Mouse (Mus musculus) lung, postnatal 14 days (tissue): ENCODE measurements around the gene Cfc1.

Source experiments
- DNase-seq: peaks from one replicate; pipeline ENCODE4 v3.0.0; 2021

Gene Cfc1

DNA sequence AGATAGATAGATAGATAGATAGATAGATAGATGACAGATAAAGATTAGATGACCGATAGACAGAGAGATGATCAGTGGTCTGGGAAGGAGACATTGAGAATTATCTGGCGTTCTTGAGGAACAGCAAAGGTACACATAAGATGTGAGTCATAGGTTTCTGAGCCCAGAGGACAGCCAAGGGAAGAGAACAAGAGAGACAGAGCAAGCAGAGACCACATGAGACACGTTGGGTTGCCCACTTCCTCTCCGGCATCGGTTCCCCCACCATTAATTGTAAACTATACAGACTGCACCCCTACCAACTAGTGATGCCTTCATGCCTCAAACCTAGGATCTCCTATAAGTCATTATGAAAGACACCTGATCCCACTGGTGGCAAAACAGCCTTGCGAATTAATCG lies 18.8 kb downstream of the Cfc1 start:
- no peak for DNase-seq

DNA sequence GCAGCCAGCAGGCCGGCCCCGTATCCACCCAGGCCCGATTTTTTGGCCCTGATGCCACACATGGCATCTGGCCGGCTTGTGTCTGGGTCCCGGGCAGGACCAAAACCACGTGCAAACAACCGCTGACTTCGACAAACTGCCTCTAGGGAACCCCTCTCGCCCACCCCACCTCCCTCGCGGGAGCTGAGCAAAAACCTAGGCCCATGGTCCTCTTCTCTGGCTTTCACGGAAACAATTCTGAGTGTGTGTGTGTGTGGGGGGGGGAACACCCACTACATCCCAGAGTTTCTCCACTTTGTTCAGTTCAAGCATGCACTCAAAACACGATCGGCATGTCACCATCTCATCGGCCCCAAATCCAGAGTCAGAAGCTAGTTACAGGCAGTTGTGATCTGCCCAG lies 25.4 kb downstream of the Cfc1 start, which contains the start of gene Prss40:
Prss40 (minus strand) TSS at position 101 of the 400 bp plus-strand sequence.
- DNase-seq, result no peak

DNA sequence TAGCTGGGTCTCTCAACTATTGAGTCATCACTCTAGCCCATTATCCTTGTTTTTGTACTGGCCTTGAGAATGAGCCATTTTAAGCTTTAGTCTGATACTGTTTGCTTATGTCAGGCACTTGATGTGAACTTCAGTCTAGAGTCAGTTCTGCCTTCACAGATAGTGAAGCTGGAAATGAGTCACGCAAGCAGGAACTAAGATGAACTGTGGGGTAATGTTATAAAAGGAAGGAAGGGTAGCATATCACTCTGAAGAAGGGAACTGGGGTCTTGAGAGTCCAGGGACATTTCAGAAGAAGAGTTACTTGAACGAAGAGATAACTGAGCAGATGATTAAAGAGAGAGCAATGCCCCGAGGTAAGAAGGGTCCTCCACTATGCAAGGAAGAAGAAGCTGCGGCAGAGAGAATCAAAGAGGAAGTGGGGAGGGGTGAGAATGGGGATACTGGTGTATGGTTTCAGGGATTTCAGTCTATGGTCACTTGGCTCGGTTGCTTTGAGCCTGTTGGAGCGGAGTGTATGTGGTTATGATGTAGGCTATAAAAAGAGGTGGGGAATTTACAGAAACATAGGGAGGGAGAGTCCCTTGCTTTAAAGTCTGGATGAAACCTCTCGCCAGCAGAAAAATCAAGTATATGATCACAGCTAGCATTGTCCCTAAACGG lies 29.1 kb downstream of the Cfc1 start:
- DNase-seq, result no peak

DNA sequence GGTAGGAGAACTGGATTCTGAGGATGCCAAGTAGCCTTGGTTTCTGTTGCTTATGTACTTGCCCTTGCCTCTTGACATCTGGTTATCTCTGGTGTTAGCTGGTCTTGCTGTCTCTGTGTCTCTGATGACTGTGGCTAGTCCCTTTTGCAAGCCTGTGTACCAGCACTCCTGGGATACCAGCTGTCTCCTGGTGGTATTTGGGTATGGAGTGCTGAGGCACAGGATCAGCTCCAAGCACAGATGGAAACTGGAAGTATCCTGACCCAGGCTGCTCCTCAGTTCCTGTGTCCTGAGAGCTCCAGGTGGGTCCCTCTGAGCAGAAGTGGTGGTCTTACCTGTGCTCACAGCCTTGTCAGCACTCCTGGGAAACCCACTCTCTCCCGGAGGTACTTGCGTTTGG lies 32.7 kb downstream of the Cfc1 start:
- DNase-seq, result no peak

DNA sequence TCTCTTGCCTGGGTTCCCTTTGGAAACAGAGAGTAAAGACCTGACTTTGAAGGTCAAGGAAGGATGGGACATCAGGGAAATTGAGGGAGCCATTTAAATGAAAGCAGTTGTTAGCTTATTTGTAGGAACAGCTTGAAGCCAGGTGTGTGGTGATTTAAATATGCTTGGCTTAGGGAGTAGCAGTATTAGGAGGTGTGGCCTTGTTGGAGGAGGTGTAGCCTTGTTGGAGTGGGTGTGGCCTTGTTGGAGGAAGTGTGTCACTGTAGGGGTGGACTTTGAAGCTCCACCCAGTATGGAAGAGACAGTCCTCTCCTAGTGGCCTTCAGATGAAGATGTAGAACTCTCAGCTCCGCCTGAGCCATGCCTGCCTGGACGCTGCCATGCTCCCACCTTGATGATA lies 34.4 kb downstream of the Cfc1 start:
- DNase-seq, result no peak

DNA sequence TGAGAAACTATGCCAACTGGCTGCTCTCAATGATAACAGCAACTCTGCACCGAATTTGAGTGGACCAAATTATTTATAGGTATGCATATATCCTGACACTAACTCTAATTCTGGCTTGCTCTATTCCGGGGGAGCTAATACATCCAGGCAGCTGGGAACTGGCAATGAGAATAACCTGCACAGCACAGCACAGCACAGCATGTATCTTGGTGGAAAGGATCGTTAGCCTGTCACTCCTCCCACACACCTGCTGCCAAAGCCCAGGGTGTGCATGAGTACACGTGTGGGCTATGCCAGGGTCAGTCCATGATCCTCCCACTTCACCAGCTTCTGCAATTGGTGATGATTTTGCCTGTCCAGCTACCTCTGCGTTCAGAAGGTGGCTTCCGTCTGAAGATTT lies 36.0 kb downstream of the Cfc1 start:
- no peak for DNase-seq

DNA sequence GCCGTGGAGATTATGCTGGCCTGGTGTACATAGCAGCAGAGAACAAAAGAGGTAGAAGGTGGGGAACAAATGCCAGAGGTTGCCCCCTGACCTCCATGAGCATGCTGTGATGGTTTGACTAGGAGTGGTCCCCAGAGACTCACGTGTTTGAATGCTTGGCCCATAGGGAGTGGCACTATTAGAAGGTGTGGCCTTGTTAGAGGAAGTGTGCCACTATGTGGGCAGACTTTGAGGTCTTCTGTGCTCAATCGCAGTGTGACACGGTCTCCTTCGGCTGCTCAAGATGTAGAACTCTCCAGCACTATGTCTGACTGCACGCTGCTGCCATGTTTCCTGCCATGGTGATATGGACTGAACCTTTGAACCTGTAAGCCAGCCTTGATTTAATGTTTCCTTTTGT lies 37.8 kb downstream of the Cfc1 start:
- no peak for DNase-seq

DNA sequence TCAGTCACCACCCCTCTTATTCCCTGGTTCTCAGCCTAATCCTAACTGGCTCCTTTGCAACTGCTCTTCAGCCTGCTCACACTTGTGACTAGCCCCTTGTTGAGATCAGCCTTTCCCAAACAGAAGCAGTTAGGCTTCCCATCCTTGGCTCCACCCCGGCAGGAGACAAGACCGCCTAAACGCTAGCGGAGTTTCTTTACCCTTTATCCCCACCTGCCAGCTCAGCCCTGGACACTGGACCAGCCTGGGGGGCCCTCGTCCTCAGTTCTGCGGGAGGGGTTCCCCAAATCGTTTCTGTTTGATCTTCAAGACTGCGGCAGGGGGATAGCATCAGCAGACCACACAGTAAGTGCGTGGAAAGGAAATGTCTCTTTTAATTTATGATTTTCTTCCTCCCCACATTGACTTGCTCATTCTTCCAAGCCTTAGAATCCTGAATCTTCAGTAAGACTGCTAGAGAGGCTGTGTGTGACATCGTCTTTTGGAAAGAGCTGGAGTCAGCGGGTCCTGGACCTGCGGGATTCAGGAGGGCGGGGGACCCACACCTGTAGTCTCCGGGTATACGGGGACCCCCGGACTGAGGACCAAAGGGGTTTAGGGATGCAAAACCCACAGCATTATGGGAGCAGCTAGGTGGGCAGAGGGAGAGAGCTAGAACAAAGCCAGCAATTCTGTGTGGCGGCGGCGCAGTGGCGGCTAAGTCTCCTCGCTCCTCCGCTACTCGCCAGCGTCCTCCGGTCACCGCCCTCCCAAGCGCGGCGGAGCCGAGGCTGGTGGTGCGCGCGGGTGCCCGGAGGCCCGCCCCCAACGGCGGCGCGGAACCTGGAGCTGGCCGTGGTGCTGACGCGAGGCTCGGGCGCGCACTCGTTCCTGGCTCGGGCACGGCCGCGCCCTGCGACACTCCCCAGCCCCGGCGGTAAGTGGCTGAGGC lies 43.7 kb downstream of the Cfc1 start, which contains the start of gene Amer3:
Amer3 (plus strand) TSS at position 807 of the 931 bp plus-strand sequence.
- peak; percentile 70 for DNase-seq

DNA sequence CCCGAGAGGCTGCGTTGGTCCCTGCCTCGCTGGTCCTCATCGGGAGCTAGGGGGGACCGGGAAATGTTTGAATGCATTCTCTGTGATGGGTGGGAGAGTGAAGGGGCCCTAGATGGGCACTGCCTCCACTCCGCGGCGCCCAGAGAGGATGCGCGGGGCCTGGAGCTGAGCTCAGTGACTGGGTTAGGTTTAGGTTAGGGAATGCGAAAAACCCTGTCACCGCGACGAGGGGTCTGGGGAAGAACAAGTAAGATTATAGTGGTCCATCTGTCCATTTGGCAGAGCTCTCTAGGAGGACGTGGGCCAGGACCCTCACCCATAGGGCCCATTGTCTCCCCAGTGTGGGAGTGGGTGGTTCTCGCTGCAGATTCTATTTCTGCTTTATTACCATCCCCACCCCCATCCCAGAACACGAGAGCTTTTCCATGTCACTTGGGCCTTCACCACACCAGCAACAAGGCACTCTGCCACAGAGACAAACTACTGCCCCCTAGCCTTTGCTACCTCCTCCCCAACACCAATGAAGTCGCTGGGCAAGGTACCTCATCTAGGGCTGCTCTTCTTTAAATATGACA lies 44.4 kb downstream of the Cfc1 start:
- no peak for DNase-seq

DNA sequence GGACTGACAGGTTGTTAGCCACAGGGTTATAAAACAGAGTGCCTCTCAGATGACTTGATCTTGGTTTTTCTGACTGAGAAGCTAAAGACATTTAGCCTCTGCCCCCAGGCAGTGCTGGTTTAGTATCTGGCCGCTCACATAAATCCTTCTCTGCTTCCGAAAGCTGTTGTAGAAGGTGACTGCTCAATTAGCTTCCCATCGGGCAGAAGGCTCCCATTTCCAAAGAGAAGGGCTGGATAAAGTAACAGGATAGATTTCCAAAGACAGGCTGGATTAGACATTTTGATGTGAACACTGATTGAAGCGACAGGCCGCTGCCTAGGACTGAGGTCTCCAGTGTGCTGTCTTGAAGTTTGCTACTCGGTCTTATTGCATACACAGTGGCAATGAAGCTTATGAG lies 46.8 kb downstream of the Cfc1 start:
- DNase-seq, result no peak

DNA sequence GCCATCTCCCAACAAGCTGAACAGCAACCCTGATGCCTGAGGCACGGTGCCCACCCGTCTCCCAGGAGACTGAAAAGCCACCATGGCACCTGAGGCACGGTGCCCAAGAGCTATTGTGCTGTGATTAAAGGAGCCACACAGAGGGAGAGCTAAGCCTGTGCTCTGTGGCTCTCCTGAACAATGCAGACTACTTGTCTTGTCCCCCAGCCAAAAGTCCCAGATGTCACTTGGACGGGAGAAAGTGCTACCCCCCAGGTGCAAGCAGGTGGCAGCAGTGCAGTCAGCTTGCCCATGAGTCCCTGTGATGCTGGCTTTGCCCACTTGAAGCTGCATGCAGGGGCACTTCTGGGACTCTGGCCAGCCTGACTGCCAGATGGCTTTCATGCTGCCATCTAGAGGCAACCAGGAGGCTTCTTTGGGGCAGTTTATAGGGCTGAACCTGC lies 48.4 kb downstream of the Cfc1 start:
- no peak for DNase-seq

DNA sequence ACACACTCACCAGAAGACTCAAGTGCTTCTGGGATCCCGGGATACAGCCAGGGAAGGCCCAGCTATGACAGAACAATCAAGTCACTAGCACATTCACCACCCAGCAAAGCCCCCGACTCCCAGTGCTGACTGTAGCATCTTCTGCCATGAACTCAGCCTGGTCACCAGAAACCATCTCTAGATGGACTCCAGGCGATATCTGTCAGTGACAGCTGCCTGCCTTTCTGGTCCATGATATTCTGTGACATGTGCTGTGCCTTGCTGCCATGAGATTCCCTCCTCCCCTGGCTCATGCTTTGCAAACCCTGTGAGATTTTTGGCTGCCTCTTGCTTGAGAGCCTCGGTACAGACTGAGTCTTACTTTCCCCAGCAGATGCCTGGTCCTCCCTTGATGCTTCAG lies 49.3 kb downstream of the Cfc1 start:
- DNase-seq, result no peak

DNA sequence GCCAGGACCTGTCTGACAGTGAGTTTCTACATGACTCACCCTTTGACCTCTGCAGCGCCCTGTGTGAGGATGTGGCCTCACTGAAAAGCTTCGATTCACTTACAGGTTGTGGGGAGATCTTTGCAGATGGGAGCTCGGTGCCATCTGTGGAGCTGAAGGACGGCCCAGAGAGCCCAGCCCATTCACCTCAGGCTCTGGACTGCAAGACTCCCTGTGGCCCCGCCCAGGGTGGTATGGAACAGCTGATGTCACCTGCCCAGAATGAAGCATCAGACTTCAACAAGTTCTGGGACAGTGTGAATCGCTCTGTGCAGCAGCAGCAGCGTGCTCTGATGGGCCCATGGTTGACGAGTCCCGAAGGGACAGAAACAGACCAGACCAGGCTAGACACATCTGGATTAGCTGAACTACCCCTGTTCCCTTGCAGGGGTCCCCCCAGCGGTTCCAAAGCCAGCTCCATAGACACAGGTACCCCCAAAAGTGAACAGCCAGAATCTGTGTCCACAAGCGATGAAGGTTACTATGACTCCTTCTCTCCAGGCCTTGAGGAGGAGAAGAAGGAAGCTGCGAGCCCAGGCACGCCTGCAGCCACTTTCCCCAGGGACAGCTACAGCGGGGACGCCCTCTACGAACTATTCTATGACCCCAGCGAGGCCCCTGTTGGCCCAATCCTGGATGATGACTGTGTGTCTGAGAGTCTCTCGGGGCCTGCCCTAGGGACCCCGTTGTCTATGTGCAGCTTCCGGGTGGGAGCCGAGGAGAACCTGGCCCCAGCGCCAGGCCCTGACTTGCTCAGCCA lies 52.0 kb downstream of the Cfc1 start:
- no peak for DNase-seq
